Mouse (Mus musculus) T-helper 17 cell (primary cell): Measurements from ENCODE around the gene Gm20503.

Source experiments
- in situ Hi-C, 2 experiments: fragments of 300-600 bp; cut with MboI, MseI; formaldehyde crosslinking; loops; 1 replicate in 1 of 2; 2 replicates in 1 of 2; pipeline ENCODE4 v1.15.1; 2025; ENCODE audit warnings: high pct_unique_total_duplicates in 2 of 2

Gm20503 gene

DNA sequence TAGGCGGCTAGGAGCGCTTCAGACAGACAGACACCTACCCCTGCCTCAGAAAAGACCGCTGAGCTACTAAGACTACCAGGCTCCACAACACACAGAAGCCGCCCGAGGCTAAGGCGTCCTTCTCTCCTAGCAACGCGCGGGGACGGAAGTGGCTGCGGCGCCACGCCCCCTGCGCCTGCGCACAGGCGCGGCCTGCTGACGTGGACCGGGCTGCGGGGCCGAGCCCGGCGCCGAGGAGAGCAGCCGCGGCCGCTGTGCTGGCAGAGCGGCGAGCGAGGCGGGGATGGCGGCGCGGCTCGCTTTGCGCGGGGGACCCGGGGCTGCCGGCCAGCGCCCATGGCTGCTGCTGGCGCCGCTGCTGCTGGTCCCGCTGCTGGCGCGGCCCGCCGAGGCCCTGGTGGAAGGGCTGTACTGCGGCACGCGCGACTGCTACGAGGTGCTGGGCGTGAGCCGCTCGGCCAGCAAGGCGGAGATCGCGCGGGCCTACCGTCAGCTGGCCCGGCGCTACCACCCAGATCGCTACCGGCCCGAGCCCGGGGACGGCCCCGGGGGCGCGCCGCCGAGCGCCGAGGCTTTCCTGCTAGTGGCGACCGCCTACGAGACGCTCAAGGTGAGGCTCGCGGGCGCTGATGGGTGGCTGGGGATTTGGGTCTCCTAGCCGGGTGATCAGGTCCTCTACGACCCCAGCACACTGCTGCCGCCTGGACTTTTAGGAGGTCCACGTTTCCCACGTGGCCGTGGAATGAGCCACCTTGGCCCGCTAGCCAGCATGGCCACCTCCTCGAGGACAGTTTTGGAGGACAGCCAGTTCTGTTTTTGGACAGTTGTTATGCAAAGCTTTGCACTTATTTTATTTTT, at the start of gene Gm20503:
Gene Gm20503, plus strand, starts transcription at position 263 of the 858 bp plus-strand sequence.
- in situ Hi-C loops, result no loop called here

- in situ Hi-C loops, result no loop called here
Observed at GRCm38 (mm10) chr4:58961719-58962118, 41.3 kb upstream of the Gm20503 start.

DNA sequence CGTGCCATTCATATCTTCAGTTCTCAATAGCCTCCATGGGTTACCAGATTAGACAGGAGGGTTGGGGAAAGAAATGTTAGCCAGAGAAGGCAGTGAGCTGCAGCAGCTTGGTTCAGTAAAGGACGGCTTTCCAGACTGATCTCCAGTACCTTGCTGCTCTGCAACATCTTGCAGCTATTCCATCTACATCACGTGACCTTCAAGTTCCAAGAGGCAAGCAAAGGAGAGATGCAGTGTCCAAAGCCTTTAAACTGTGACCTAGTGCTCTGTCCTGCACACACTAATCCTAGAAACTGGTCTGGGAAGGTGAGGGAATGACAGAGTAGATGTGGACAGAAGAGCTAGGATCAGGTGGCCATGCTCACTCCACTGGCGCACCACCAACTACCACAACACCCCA, 39.7 kb upstream of the Gm20503 start:
- in situ Hi-C loops, result no loop called here

DNA sequence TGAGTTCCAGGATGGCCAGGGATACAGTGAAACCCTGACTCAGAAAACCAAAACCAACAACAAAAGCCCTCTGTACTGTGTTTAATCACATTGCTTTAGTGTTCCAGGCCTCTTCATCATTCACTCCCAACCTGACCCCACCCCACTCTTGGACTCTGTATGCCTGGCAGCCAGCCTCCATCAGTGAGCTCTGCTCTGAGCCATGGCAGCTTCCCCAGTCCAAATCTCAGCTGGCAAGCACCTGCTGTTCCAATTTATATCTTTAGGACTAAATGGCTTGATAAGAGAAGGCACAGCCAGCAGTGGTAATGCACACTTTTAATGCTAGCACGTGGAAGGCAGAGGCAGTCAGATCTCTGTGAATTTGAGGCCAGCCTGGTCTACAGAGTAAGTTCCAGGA, 37.9 kb upstream of the Gm20503 start:
- in situ Hi-C loops, result no loop called here

- in situ Hi-C loops, result no loop called here
Observed at GRCm38 (mm10) chr4:58970678-58971077, 32.3 kb upstream of the Gm20503 start.

DNA sequence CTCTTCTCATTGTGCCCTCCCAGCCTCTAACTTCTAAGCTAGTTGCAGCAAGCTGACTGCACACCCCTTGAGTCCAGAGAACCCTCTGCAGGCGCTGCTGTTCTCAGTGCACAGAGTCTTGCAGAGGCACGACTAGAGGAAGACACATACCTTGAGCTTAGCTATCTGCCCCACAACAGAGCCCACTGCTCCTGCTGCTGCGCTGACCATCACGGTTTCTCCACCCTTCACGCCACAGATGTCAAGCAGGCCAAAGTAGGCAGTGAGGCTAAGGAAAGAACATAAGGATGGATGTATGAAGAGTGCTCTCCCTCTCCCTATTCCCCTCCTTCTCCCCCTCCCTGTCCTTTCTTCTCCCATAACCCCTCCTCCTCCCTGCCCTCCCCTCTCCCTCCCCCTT, 27.3 kb upstream of the Gm20503 start:
- in situ Hi-C loops, result no loop called here

- in situ Hi-C loops, result loop anchor here in 1 of 2 experiments (5.0 kb wide), 1 partner anchor 56 kb away; the partner anchor contains the start of gene Gng10
Observed at GRCm38 (mm10) chr4:58981421-58981820, 21.6 kb upstream of the Gm20503 start.

DNA sequence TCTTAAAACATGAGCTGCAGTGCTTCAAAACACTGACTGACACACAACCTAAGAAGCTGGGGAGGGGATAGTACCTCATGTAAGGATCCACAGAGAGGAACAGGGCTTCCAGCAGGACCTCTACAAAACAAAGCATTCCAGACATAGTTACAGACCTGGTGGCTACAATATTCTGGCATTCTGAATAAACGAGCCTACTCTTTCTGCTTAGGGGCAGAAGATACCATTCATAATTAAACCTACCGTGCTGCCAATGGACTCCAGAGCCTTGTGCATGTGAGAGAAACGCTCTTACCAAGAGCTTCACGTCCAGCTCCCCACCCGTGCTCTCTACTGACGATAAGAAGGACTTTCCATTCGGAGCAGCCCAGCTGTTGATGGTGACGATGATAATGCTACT, 20.2 kb upstream of the Gm20503 start:
- in situ Hi-C loops, result loop anchor here in 1 of 2 experiments (5.0 kb wide), 1 partner anchor 54 kb away; the partner anchor contains the start of gene Gng10

GRCm38 (mm10) chr4:58985157-58985648, 17.8 kb upstream of the Gm20503 start:
- in situ Hi-C loops, result no loop called here

GRCm38 (mm10) chr4:58986540-58987190, 16.3 kb upstream of the Gm20503 start, which contains the start of gene Ptgr1:
TSS of gene Ptgr1 (minus strand) at chr4:58987119.
- in situ Hi-C loops, result no loop called here

GRCm38 (mm10) chr4:58989303-58989898, 13.6 kb upstream of the Gm20503 start:
- in situ Hi-C loops, result no loop called here

GRCm38 (mm10) chr4:58990609-58991434, 12.2 kb upstream of the Gm20503 start:
- in situ Hi-C loops, result no loop called here

DNA sequence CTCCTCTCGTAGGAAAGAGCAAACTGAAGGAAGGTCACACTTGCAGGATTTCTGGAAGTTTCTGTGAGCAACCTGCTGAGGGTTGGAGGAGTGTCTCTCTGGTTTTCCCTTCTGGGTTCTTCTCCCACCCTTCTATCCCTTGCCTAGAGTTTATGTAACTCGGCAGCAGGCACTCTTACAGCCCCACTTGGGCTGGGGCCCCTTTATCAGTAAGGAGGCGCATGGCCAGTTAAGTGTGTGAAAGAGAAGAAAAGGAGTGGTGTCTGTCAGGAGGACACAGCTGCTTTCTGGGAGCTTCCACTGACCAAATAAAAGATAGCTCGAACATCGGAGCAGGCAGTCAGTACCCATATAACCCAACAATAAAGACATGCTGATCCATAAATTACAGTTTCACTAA, 10.8 kb upstream of the Gm20503 start:
- in situ Hi-C loops, result no loop called here

DNA sequence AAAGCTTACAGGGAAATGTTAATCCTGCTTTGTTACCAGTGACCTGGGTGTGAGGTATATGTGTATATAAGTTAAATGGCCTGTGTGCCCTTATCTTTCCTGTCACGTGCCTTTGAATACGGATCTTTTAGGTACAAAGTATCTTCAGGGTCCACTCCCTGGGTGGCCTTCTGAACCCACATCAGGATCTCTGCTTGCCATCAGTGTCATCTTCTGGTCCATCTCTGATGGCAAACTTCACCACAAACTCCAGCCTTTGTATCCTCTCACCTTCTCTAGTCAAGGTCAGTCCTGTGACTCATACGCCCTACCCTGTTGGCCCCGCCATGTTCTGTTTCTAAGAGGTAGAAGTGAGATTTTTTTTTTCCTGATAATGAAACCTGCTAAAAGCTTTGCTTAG, 8.2 kb upstream of the Gm20503 start, which contains the start of gene Dnajc25:
Gene Dnajc25, plus strand, starts transcription at position 301 of the 400 bp plus-strand sequence.
- in situ Hi-C loops, result no loop called here

- in situ Hi-C loops, result no loop called here
Observed at GRCm38 (mm10) chr4:58995251-58995693, 7.7 kb upstream of the Gm20503 start.

- in situ Hi-C loops, result no loop called here
Observed at GRCm38 (mm10) chr4:58997081-58997480, 5.9 kb upstream of the Gm20503 start.

- in situ Hi-C loops, result no loop called here
Observed at GRCm38 (mm10) chr4:58998688-58999087, 4.3 kb upstream of the Gm20503 start.

DNA sequence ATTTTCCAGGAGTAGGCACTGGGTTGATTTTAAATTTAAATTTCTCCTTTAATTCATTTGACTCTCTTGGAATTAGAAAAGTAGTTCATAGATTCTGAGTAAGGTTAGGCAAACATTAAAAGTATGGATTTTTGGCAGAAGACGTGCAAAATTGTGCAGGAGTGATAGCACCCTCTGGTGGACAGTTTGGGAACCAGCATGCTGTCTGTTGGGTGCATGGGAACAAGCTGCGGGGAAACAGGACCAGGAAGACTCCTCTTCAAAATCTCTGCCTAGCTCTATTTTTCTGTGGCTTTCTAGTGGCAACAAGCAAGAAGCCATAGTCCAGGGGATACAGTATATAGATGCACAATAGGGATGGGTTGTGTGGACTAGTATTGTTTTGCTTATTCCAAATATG, 3.3 kb upstream of the Gm20503 start:
- in situ Hi-C loops, result no loop called here

- in situ Hi-C loops, result no loop called here
Observed at GRCm38 (mm10) chr4:59000614-59001013, 2.4 kb upstream of the Gm20503 start.

DNA sequence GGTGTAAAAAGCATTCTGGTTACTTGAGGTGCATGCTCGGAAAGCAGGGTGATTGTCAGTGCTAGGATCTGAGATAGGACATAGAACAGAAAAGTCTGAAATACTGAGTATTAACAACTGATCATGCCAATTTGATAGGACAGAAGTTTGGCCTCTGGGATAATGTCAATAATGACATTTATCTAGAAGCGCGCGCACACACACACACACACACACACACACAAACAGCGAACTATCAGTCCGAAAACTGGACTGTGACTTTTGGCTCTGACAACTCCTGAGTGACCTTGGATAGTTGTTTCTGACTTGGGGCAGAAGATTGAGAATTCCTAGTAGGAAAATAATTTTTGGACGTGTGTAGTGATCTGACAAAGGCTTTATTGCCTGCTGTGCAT, 793 bp downstream of the Gm20503 start:
- in situ Hi-C loops, result no loop called here

DNA sequence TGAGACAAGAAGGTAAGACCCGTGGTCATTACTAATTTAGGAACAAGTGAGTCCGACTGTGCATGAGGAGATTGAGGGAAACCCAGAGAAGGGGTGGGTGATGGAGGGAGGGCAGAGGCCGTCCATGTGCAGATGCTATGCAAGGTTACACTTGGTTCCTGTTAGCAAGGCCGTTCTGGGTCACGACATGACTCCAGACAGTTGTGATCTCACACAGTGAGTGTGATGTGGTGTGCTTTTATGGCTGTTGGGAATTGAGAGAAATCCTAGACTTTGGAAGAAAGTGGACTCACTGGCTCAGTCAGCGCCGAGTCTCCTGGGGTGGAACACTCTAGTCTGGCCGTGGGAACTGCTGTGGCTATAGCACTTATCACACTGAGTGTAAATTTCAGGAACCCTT, 3.2 kb downstream of the Gm20503 start:
- in situ Hi-C loops, result loop anchor here in 1 of 2 experiments (5.0 kb wide), 1 partner anchor 99 kb away; no protein-coding TSS in a partner anchor
